Mouse (Mus musculus): ENCODE results near the gene Gm17428. TPM values are rescaled to one million over a fixed set of nuclear protein-coding genes. Genes with fewer than 3 reads are reported as not detected.

Gm17428 gene
- polyA plus RNA-seq, 2 experiments from 2014 or later, result not detected

GRCm38 (mm10) chr14:55014991-55015766 lies 38.4 kb downstream of the Gm17428 start, which contains the start of gene Ngdn:
TSS of gene Ngdn (plus strand) at chr14:55015454.
- peak; percentile 91 for ATAC-seq

GRCm38 (mm10) chr14:55015767-55016111 lies 39.0 kb downstream of the Gm17428 start:
- no peak for ATAC-seq

GRCm38 (mm10) chr14:55016876-55017275 lies 40.1 kb downstream of the Gm17428 start:
- ATAC-seq, result no peak

GRCm38 (mm10) chr14:55020394-55020793 lies 43.7 kb downstream of the Gm17428 start:
- no peak for ATAC-seq

- no peak for ATAC-seq
Measured at GRCm38 (mm10) chr14:55023011-55023410, 46.3 kb downstream of the Gm17428 start.

GRCm38 (mm10) chr14:55024236-55024635 lies 47.5 kb downstream of the Gm17428 start:
- peak; percentile 56 for ATAC-seq

GRCm38 (mm10) chr14:55025527-55025926 lies 48.8 kb downstream of the Gm17428 start:
- no peak for ATAC-seq

Other genes starting within 250 kb of the Gm17428 start
- gene Slc7a8, start 195.0 kb upstream of the Gm17428 start, polyA plus RNA-seq (2017; shearing (Covaris generic)), result under 1 TPM in 1 of 2 experiments, not detected in 1; 0.14 TPM
- gene Rnf212b, start 162.8 kb upstream of the Gm17428 start, polyA plus RNA-seq (2017; shearing (Covaris generic)), result not detected
- gene Homez, start 106.0 kb upstream of the Gm17428 start, polyA plus RNA-seq (2017; shearing (Covaris generic)), result 1 to 10 TPM; 3.4 to 7.6 TPM
- gene Ppp1r3e, start 99.4 kb upstream of the Gm17428 start, polyA plus RNA-seq (2017; shearing (Covaris generic)), result 1 to 10 TPM in 1 of 2 experiments, not detected in 1; 1.1 TPM
- 1 to 10 TPM; 1.3 to 2.7 TPM for gene Bcl2l2, start 93.6 kb upstream of the Gm17428 start, polyA plus RNA-seq (2017; shearing (Covaris generic))
- gene Gm20521, start 93.5 kb upstream of the Gm17428 start, polyA plus RNA-seq (2017; shearing (Covaris generic)), result not detected
- 10 to 100 TPM; 19.6 to 33.9 TPM for gene Pabpn1, start 84.4 kb upstream of the Gm17428 start, polyA plus RNA-seq (2017; shearing (Covaris generic))
- 1 to 10 TPM in 1 of 2 experiments, under 1 TPM in 1; 0.71 to 1.1 TPM for gene Slc22a17, start 63.8 kb upstream of the Gm17428 start, polyA plus RNA-seq (2017; shearing (Covaris generic))
- gene Efs, start 50.8 kb upstream of the Gm17428 start, polyA plus RNA-seq (2017; shearing (Covaris generic)), result not detected
- gene Il25, start 44.2 kb upstream of the Gm17428 start, polyA plus RNA-seq (2017; shearing (Covaris generic)), result not detected
- not detected for gene Cmtm5, start 40.7 kb upstream of the Gm17428 start, polyA plus RNA-seq (2017; shearing (Covaris generic))
- not detected for gene Myh6, start 10.0 kb upstream of the Gm17428 start, polyA plus RNA-seq (2017; shearing (Covaris generic))
- gene Myh7, start 17.7 kb downstream of the Gm17428 start, polyA plus RNA-seq (2017; shearing (Covaris generic)), result not detected
- 100 to 1,000 TPM; 181 to 192 TPM for gene Ngdn, start 38.5 kb downstream of the Gm17428 start, polyA plus RNA-seq (2017; shearing (Covaris generic))
- 1 to 10 TPM; 4.2 to 4.6 TPM for gene Zfhx2, start 115.4 kb downstream of the Gm17428 start, polyA plus RNA-seq (2017; shearing (Covaris generic))
- gene Thtpa, start 117.9 kb downstream of the Gm17428 start, polyA plus RNA-seq (2017; shearing (Covaris generic)), result 10 to 100 TPM; 11.6 to 17.9 TPM
- 100 to 1,000 TPM; 110 to 194 TPM for gene Ap1g2, start 129.7 kb downstream of the Gm17428 start, polyA plus RNA-seq (2017; shearing (Covaris generic))
- gene Jph4, start 140.0 kb downstream of the Gm17428 start, polyA plus RNA-seq (2017; shearing (Covaris generic)), result not detected
- not detected for gene Dhrs2, start 245.1 kb downstream of the Gm17428 start, polyA plus RNA-seq (2017; shearing (Covaris generic))

All from CD4-positive, CD25-positive, alpha-beta regulatory T cell, adult 4 months (primary cell).